Mouse (Mus musculus) megakaryocyte, adult 5-6 weeks (primary cell): ENCODE results near the gene Doc2g. TPM values are rescaled to one million over a fixed set of nuclear protein-coding genes. Genes with fewer than 3 reads are reported as not detected.
A peak's percentile ranks its signal among the peaks of the same experiment; 100 is the strongest.
"Not testable (repeated sequence)": the region's sequence is repeated elsewhere in the genome, so short reads cannot be mapped to it uniquely, and the experiment has no call there.

Experiments
- ATAC-seq: 2 replicates; pipeline ENCODE4 v1.8.0; 2016; ENCODE audit warnings: mild to moderate bottlenecking, inconsistent platforms; ENCODE audit not compliant: poor library complexity, severe bottlenecking
- total RNA-seq, 2 experiments: library from RNA; stranded (forward) in 1 of 2; stranded (reverse) in 1 of 2; fragments of 153-499, 151-499 nt in 1 of 2; fragments of 221-1000, 200-1000 nt in 1 of 2; gene quantifications; 2 replicates each; pipeline versions ENCODE4 v1.2.3 to v1.2.4; 2015 to 2017

Gene Doc2g
- total RNA-seq, 2 experiments from 2014 or later = 0.18 to 1.2 TPM

DNA sequence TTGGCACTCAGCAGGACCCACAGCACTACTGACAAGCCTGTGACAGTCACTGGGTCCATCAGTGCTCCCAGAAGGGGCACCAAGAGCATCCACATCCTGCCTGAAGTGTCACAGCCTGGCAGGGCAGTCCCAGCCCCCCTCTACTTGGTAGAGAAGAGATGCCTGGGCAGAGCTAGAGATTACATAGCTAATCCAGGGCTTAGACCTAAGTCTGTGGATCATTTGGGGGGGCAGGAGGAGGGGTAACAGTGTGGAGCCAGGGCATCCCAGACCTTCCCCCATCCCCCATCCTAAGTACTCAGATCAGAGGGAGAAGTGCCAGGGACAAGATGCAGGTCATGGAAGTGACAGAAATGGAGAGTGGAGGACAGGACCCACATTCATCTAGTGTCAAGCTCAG lies 11.7 kb downstream of the Doc2g start:
- ATAC-seq = no peak

DNA sequence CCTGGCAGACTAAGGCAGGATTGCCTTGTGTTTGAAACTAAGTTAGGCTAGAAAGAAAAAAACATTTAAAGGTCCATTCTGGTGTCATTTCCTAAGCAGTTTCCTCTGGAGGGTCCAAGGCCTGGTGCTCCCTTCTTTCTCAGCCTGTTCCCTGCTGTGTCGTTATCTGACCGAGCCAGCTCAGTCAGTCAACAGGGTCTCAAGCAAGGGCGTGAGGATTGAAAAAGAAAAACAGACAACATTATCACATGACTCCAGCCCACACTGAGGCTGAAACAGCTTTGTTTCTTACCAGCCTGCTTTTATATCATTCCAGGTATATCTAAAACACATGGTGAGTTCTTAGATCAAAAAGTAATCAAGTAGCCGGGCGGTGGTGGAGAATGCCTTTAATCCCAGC lies 12.5 kb downstream of the Doc2g start:
- ATAC-seq = no peak

DNA sequence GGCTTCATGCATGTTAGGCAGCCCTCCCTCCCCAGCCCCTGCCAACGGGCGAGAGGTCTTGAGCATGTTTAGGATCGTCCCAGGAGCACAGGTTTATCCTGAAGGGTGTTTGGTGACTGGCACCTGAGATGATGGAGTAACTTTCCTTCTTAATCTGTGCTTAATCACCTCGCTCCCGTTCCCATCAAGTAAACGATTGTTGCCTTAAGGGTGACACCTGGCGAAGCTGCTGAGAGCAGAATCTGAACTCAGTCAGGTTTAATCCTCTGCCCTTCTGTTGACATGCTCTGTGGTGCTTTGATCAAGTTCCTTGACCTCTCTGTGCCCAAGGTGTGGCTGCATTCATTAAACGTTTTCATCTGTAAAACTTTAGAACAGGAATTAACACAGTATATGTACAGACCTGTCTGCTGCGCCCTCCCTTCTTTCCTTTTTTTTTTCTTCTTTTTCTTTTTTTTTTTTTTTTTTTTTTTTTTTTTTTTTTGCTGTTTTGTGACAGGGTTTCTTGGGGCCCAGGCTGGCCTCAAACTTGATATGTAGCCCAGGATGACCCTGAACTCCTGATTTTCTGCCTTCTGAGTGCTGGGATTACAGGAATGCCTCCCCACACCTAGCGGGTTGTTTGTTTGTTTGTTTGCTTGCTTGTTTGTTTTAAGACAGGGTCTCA lies 14.9 kb downstream of the Doc2g start:
- no peak for ATAC-seq

DNA sequence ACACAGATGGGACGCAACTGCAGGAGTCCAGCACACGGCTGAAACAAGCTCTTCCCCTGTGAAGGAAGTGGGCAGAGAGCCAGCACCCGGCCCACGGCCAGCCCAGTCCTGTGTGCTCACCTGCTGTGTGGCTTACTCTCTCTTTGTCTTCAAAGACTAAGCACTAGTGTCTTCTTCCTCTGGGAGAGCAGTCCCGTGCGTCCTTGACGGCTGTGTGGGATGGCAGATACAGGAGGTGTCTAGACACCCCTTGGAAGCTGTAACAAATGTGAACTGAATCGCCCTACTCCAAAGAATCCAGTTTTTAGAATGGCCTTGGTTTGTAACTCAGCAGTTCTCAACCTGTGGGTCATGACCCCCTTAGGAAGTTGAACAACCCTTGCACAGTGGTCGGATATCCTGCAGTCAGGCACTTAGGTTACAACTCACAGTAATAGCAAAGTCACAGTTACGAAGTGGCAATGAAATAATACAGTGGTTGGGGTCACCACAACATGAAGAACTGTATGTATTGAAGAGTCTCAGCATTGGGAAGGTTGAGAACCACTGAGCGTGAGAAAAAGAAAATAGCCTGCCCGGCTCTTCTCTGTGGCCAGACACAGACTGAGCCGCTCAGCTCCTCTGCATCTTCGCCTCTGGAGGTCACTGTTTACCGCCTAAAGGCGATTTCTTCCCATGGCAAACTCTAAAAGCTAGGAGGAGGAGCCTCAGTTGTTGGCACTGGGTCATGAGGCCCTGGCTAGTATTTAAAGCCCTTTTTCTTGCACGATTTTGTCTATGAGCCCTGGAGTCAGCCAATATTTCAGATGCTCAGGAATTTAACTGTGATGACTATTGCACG lies 15.8 kb downstream of the Doc2g start:
- ATAC-seq = peak; percentile 96

DNA sequence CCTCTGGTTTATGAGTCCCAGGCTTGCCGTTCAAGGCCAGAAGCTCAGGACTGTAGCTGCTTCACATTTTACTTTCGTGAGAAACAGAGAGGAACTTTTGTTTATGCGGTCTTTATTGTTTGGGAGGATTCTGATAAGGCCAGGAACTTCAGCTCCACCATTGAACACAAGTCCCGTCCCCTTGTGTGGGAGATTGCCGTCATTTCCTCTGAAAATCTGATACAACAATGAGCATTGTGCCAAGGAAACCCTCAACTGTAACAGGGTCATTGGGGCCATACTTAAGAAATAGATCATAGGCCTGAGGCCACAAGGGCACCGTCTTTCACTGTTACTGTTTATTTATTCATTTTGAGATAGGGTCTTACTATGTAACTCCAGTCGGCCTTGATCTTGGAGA lies 20.1 kb downstream of the Doc2g start:
- no peak for ATAC-seq

DNA sequence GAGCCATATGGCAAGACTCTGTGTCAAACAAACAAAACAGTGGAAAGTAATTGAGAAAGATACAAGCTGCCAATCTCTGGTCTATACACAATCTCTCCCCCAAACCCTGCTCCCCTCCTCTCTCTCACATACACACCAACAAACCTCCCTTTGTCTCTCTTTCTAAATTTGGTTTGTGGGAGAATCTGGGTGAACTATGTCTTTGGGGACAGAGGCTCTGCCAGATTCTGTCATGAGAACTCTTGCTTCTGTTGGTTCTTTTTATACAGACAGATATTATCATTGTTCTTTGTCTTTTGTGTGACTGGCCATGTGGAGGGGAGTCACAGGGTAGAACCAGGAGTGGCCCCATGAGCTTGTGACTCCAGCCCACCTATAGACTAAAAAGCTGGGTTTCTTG lies 24.5 kb downstream of the Doc2g start:
- ATAC-seq = no peak

DNA sequence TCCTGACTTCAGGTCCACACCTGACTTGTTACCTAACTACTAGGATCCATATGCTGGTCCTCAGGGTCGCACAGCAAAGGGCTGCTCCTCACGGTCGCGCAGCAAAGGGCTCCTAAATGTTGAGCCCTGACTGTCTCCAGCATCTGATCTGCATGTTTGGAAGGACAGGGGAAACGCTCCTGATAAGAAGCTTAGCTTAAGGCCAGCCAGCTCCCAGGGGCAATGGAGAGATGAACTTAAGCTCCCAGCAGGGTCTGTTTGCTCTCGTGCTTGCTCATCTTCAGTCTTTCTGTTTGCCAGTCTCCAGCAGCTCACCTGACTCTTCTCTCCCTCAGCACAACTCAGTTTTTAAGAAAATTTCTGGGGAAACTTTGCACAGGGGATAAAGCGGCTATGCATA lies 29.6 kb downstream of the Doc2g start:
- no peak for ATAC-seq

DNA sequence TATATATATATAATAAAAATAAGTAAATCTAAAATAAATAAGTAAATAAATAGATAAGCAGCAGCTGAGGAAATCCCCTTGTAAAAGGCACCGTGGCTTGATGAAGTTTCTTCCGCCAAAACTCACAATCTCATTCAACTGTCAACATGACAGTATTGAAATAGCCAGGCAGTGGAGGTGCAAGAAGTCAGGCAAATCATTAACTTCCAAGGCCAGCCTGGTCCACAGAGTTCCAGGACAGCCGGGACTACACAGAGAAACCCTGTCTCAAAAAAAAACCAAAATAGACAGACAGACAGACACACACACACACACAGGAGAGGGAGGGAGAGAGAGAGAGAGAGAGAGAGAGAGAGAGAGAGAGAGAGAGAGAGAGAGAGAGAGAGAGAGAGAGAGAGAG lies 30.2 kb downstream of the Doc2g start:
- ATAC-seq = no peak

DNA sequence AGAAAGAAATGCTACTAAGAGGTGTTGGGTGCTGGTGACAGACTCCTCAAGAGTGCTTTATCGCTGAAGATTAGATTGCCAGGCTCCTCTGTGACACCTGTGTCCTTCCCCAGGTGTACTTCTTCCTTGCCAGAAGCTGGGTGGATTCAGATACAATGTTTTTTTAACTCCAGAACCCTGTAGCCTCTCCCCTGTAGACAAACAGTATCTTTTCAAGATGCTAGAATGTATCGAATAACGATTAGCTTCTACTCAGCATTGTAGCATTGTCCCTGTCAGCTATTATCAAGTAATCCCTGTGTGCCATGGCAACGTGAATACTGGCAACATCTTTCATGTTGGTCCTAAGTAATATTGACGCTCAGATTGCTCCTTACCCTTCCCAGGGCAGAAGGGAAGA lies 30.6 kb downstream of the Doc2g start:
- no peak for ATAC-seq

DNA sequence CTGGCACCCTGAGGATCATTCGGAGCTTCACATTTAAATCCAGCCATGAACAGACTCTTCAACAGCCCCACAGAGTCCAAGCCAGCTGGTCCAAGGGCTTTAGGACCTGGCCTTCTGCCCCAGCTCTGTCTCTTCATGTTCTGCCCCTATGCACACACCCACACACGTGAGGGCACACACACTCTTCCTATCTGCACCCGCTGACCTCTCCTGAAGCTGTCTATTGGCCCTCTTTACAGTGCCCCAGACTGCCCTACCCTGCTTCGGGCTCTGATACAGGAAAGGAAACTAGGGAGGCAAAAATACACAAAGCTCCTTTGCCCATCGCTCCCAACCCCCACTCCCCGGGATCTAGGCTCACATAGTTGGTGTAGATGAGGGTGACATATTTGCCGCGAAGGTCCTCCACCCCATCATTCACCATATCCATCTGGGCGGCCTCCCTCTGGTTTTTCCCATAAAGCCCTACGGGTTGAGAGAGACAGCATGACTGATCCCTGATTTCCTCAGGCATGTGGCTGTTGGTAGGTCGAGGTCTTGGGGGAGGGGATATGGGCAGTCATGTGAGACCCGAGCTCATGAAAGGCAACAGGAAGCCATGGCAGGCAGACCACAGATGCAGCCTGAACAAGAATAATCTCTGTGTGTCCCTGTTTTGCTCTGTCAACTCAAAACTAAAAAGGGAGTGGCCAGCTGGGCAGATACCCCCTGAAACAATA lies 33.4 kb downstream of the Doc2g start:
- ATAC-seq = no peak

DNA sequence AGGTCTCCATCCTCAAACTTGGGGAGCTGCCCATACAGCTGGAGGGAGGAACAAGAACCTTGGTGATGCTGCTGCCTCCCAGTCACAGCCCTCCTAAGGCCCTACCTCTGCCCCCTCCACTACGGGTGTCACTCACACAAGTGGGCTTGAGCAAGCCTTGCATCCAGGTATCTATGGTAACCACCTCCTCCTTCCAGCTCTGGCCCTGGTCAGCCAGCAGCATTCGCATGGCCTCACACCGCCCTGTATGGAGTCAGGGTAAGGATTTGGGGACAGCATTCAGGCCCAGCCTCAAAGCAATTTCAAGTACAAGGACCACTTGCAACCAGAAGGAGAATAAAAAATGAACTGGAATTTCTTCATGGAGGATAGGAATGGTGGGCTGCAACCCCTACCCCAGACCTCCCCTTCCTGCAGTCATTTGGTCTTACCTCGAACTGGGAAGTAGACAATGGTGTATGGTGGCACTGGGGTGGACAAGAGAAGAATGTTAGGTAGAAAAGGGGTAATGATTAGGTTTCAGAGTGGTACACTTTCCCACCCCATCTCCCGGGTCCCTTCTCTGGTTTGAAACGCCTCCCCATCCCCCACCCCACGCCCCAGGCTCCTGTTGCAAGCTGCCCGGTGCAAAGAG lies 34.2 kb downstream of the Doc2g start:
- not testable (repeated sequence) for ATAC-seq

DNA sequence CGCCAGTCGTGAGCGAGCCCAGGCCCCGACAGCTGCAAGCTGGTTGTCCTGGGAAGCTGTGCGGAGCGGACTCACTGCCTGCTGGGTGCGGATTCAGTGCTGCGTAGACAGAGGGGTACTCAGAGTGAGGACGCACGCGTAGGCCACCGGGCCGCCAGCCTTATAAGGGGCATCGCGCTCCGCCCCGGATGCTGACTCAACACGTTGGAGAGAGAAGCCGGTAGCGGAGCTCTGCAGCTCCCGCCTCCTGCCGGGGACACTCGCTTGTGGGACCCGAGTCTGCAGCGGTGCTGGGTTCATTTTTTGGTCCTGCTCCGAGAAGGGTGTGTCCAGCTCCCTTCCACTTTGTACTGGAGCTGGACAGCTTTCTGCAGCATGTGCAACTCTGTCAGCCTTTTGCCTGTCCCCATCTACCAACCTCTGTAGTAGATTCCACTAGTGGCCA lies 34.7 kb downstream of the Doc2g start, which contains the start of gene Gstp1:
Gene Gstp1 (minus strand): TSS at position 198 of the 445 bp plus-strand sequence.
- peak; percentile 100 for ATAC-seq

DNA sequence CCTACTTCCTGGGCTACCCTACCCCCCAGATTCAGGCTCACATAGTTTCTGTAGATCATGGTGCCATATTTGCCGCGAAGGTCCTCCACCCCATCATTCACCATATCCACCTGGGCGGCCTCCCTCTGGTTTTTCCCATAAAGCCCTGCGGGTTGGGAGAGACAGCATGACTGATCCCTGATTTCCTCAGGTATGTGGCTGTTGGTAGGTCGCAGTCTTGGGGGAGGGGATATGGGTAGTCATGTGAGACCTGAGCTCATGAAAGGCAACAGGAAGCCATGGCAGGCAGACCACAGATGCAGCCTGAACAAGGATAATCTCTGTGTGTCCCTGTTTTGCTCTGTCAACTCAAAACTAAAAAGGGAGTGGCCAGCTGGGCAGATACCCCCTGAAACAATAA lies 37.8 kb downstream of the Doc2g start:
- not testable (repeated sequence) for ATAC-seq

DNA sequence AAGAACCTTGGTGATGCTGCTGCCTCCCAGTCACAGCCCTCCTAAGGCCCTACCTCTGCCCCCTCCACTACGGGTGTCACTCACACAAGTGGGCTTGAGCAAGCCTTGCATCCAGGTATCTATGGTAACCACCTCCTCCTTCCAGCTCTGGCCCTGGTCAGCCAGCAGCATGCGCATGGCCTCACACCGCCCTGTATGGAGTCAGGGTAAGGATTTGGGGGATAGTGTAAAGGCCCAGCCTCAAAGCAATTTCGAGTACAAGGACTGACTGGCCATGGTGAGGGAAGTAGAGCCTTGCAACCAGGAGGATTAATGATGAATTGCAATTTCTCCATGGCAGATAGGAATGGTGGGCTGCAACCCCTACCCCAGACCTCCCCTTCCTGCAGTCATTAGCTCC lies 38.4 kb downstream of the Doc2g start:
- not testable (repeated sequence) for ATAC-seq

DNA sequence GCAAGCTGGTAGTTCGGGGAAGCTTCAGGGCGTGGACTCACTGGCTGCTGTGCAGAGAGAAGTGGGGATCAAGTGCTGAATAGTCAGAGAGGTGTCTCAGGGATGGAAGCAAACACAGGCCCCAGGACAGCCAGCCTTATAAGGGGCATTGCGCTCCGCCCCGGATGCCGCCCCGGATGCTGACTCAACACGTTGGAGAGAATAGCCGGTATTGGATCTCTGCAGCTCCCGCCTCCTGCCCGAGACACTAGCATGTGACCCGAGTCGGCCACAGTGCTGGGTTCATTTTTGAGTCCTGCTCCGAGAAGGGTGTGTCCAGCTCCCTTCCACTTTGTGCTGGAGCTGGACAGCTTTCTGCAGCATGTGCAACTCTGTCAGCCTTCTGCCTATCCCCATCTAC lies 39.0 kb downstream of the Doc2g start:
- ATAC-seq = no peak

DNA sequence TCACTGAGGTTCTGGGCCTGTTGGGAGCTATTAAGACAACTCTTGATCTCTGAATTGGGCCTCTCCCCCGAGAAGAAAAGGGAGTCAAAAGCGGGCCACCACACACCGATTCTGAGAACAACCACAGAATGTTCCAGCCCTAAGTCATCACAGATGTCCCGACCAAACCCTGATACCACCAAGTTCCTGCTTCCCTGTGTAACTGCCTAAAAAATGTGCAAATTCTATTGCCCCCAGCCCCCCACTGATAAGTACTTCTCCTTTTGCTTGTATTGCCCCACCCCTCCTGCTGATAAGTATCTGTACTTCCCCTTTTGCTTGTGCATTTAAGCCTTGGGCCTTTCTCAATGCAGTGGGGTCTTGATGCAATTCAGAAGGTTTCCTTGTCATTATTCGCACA lies 41.0 kb downstream of the Doc2g start:
- not testable (repeated sequence) for ATAC-seq

DNA sequence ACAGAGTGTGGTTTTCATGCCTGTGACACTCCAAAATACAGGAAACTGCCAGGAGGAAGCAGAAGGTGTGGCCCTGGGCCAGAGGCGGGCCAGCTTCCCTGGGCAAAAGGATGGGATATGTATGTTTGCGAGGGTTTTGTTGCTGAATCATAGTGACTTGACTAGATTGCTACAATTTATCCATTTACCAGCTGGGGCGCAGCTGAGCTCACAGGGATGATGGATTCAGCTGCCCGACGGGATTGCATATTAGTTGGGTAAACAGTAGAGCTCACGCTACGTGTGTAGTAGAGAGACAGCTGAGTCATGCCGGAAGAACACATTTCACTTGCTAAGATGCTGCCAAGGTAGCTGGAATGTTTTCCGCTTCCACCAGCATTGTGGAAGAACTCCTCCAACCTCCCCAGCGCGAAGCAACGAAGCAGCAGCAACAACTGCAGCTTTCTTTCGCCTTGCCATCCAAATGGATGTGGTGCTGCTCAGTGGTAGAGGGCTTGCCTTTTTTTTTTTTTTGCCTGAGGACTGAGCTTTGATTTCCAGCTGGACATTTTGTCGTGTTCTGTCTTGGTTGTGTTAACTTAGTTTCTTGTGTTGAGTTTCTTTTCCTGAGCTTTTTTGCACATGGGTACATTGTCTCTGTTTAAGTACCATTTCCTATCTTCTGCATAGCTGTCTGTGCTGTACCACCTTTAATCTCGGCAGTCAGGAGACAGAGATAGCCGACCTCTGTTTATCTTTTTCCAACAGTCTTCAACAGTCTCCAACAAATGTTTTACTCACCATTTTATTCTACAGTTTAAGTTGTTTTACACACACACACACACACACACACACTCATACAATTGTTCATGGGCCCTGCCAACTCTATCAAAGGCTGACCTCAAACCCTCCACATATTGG lies 43.1 kb downstream of the Doc2g start, which contains the start of gene Gstp2:
Gene Gstp2 (minus strand): TSS at position 58 of the 900 bp plus-strand sequence.
- ATAC-seq = peak; percentile 48

DNA sequence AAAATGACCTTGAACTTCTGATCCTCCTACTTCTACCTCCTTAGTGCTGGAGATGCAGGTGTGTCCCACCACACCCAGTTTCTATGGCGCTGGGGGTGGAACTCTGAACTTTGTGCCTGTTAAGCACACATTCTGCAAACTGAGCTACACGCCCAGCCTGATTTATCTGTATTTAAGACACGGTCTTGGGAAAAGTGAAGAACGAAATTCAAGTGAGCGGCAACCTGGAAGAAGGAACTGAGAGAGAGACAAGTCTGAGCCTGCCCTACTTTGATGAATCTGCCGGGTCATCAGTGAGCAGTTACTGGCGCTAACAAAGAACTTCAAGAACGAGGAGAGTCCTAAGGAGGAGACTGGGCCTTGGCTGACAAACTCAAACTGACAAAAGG lies 43.7 kb downstream of the Doc2g start:
- no peak for ATAC-seq

DNA sequence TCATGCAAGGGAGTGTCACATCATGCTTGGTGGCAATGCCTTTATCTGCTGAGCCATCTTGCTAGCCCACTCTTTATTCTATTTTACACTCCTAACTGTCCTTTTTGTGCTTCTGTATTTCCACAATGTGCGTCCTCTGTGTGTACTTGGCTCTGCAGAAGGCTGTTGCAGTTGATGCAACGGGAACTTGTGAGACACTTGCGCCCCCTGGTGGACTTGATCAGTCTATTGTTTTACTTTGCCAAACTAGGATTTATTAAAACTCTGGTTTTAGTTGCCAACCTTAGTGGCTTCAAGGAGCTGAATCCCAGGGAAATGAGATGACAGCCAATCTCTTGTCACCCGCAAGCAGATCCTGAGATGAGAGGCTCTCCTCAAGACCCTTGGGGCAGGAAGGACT lies 44.7 kb downstream of the Doc2g start:
- ATAC-seq = peak; percentile 75

DNA sequence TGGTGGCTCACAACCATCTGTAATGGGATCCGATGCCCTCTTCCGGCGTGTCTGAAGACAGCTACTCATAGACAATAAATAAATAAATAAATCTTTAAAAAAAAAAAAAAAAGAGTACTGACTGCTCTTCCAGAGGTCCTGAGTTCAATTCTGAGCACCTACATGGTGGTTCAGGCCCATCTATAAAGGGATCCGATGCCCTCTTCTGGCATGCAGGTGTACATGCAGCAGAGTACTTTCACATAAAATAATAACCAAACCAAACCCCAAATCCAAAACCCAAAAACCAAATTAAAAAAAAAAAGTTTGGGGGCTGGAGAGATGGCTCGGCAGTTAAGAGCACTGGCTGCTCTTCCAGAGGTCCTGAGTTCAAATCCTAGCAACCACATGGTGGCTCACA lies 46.0 kb downstream of the Doc2g start:
- ATAC-seq = not testable (repeated sequence)
